Mouse (Mus musculus): ENCODE results near the gene Abcc12.

DNA sequence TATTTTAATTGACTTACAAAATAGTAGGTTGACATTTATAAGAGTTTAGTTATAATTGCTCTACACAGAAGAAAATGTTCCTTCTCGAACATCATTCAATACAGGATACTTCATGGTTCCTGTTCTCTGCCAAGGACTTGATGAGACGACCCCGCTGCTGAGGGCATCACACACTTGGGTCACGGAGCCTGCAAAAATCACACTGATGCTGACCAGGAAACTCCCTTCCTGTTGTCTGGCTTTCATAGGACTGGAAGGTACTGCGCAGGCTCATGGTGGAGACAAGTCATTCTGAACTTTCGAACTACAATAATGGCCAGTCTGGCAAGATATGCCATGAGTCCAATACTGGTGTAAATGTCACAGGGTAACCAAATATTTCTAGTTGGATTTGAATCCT lies 95.1 kb downstream of the Abcc12 start:
- TF ChIP-seq CTCF (IDR thresholded peaks at IDR 0.05; ENCODE audit: insufficient read depth, low read depth, low read length) (no peak), POLR2A (IDR thresholded peaks at IDR 0.05; ENCODE audit: insufficient read depth, low read depth, low read length) (no peak)

Measured in olfactory bulb, adult 2 months (tissue).